Mouse (Mus musculus) heart, embryonic 13.5 days (tissue): ENCODE results near the gene Ncoa4. TPM values are rescaled to one million over a fixed set of nuclear protein-coding genes. Genes with fewer than 3 reads are reported as not detected.
"Not testable (repeated sequence)": the region's sequence is repeated elsewhere in the genome, so short reads cannot be mapped to it uniquely, and the experiment has no call there.

Experiments
- ATAC-seq: fragments of 200-750 bp; cut with Nextera tagmentation; 2 replicates; pipeline ENCODE4 v1.8.0; 2017; ENCODE audit warnings: moderate TSS enrichment; ENCODE audit not compliant: insufficient number of reproducible peaks, low FRiP score, low TSS enrichment; ENCODE audit errors: extremely low read depth
- H3K27ac ChIP-seq: fragments of 300-500 bp; sonication (generic); replicated peaks from 2 replicates; pipeline ENCODE4 v1.5.1; 2015; ENCODE audit warnings: moderate library complexity, mild to moderate bottlenecking, inconsistent platforms
- H3K27me3 ChIP-seq: fragments of 300-500 bp; sonication (generic); replicated peaks from 2 replicates; pipeline ENCODE4 v1.6.1; 2015; ENCODE audit warnings: mild to moderate bottlenecking, inconsistent platforms
- H3K36me3 ChIP-seq: fragments of 300-500 bp; sonication (generic); 2 replicates; pipeline ENCODE4 v1.6.1; 2015; ENCODE audit warnings: mild to moderate bottlenecking, inconsistent platforms
- H3K4me1 ChIP-seq: fragments of 300-500 bp; sonication (generic); 2 replicates; pipeline ENCODE4 v1.6.1; 2015; ENCODE audit warnings: inconsistent platforms
- H3K4me2 ChIP-seq: fragments of 300-500 bp; sonication (generic); 2 replicates; pipeline ENCODE4 v1.6.1; 2015; ENCODE audit warnings: inconsistent platforms, mild to moderate bottlenecking, moderate library complexity
- H3K4me3 ChIP-seq: fragments of 300-500 bp; sonication (generic); 2 replicates; pipeline ENCODE4 v1.5.1; 2015; ENCODE audit warnings: moderate library complexity, mild to moderate bottlenecking, inconsistent platforms
- H3K9ac ChIP-seq: fragments of 300-500 bp; sonication (generic); 2 replicates; pipeline ENCODE4 v1.6.1; 2015; ENCODE audit warnings: inconsistent platforms, mild to moderate bottlenecking, moderate library complexity
- H3K9me3 ChIP-seq: fragments of 300-500 bp; sonication (generic); 2 replicates; pipeline ENCODE4 v1.6.1; 2016; ENCODE audit warnings: inconsistent platforms
- WGBS: fragments of 180-500 bp; shearing (Covaris S2); methylation state at CpG from one replicate; pipeline ENCODE4 v1.1.7; 2015; ENCODE audit warnings: mixed read lengths; 5-methylcytosine and 5-hydroxymethylcytosine counted together
- polyA plus RNA-seq: library from polyadenylated mRNA; unstranded; fragments of >200 nt; fragmentation: Nextera tagmentation; extraction: Ambion mirVana; gene quantifications from 2 replicates; pipeline ENCODE4 v1.2.1, GENCODE M21; 2015

Gene Ncoa4
- polyA plus RNA-seq, 1 experiment from 2014 or later = 141 TPM

DNA sequence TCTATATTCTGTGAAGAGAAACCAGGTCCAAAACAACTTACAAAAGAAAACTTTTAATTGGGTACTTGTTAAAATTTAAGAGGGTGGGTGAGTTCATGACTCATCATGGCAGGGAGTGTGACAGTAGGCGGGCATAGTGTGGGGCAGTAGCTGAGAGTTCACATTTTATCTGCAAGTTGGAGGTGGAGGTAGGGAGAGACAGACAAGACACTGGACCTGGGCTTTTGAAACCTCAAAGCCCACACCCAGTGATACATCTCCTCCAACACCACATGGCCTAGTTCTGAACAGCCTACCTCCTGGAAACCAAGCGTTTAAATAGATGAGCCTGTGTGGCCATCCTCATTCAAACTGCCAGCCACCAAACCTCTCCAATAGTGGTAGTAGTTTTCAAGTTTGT lies 15.6 kb downstream of the Ncoa4 start:
- Histone ChIP-seq H3K36me3 (peaks cover 67% of the 10 kb centered on the region), H3K27ac (no peak overlapping the region), H3K4me1 (peaks cover 1% of the 10 kb centered on the region; the same call in 1 of the 2 replicates), H3K4me2 (no peak overlapping the region), H3K9me3 (no peaks in the 10 kb centered on the region), H3K27me3 (no peaks in the 10 kb centered on the region), H3K9ac (no peak overlapping the region), H3K4me3 (no peak overlapping the region)
- 82% methylated on average over 2 of the region's 2 CpGs for WGBS
- ATAC-seq = no peak

DNA sequence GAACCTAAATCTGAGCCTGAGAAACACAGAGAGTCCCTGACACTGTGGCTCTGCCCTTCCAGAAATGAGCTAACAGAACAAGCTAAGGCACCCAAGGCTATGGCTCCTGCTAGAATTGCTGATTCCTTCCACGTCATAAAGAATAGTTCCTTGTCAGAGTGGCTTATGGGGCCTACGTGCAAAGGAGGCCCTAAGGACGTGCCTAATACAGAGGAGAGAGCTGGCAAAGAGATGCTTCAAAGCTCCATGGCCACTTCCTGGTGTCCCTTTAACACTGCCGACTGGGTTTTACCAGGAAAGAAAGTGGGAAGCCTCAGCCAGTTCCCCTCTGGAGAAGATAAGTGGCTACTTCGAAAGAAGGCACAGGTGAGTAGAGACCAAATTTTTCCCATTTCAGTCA lies 16.9 kb downstream of the Ncoa4 start:
- not testable (repeated sequence) for ATAC-seq, H3K4me3 ChIP-seq, H3K27ac ChIP-seq, H3K4me2 ChIP-seq, H3K9me3 ChIP-seq, H3K27me3 ChIP-seq, H3K4me1 ChIP-seq, H3K9ac ChIP-seq
- H3K36me3 ChIP-seq = peaks cover 71% of the 10 kb centered on the region
- WGBS = 77% methylated on average over 5 of the region's 5 CpGs

DNA sequence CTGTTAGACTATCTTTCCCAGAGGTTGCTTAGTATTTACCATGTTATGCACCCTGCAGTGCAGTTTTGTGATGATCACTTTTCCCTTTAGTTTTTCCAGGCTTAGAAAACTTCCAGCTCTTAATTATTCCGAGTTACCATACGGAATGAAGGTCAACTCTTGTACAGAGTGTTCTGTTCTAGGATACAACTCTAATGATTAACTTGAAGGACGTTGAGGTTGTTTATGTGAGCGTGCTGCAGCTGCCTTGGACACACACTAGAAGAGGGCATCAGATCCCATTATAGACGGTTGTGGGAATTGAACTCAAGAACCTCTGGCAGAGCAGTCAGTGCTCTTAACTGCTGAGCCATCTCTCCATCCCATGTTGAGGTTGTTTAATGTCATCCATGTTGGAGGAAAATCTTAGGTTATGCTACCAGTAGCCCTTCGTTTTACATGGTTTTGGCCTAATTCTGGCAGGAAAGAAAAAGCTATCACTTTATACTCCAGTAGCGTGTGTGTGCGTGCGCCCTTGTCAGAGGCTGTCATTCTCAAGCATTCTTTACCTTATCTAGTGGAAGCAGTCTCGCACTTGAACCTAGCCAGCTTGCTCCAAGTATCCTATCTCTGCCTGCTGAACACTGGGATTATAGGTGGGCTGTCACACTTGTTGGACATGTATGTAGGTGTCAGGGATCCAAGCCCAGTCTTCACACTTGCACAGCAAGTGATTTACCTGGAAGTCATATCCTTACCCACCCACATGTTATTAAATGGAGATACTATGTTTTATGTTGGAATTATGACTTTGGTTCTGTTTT lies 19.9 kb downstream of the Ncoa4 start:
- no peaks in the 10 kb centered on the region for H3K9me3 ChIP-seq
- WGBS = 77% methylated on average over 10 of the region's 10 CpGs
- H3K4me2 ChIP-seq = no peak overlapping the region
- no peak overlapping the region for H3K9ac ChIP-seq
- H3K27me3 ChIP-seq = no peaks in the 10 kb centered on the region
- no peaks in the 10 kb centered on the region for H3K4me1 ChIP-seq
- H3K27ac ChIP-seq = no peak overlapping the region
- H3K36me3 ChIP-seq = peaks cover 74% of the 10 kb centered on the region
- H3K4me3 ChIP-seq = no peak overlapping the region
- no peak for ATAC-seq

DNA sequence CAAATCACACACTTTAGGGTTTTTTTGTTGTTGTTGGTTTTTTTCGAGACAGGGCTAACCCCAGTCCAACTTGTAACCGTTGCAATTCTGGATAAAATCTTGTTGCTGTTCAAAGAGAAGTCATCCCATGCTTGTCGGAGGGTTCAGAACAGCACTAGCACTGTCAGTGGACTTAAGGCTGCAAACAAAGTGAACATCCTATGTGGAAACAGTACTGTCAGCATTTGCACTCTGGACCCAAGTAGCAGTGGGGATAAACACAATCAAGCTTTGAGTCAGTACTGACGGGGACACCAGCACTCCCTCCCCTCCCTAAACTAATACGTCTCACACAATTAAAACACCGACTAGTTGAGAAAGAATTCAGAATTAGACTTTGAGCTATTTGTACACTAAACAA lies 21.2 kb downstream of the Ncoa4 start:
- H3K9me3 ChIP-seq = no peaks in the 10 kb centered on the region
- no peak overlapping the region for H3K9ac ChIP-seq
- H3K27ac ChIP-seq = no peak overlapping the region
- no peak overlapping the region for H3K4me3 ChIP-seq
- peaks cover 76% of the 10 kb centered on the region for H3K36me3 ChIP-seq
- WGBS = 85% methylated on average over 6 of the region's 6 CpGs
- no peaks in the 10 kb centered on the region for H3K4me1 ChIP-seq
- no peak for ATAC-seq
- H3K27me3 ChIP-seq = no peaks in the 10 kb centered on the region
- no peak overlapping the region for H3K4me2 ChIP-seq

DNA sequence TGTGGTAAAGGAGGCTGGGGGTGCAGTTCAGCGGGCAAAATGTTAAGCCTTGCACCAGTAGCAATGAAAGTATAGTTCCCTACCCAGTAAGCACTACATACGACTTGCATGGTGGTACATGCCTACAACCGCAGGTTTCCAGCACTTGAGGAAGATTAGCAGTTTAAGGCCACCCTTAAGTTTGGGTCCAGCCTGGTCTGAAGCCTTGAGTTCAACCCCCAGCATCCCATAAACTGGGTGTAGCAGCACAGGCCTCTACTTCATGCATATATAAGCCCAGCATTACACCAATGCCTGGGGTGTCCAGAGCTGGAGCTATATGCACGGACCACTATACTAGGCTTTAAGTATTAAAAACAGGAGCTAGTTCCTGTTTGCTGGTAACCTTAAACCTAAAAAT lies 24.2 kb downstream of the Ncoa4 start:
- Histone ChIP-seq H3K27me3 (no peaks in the 10 kb centered on the region), H3K36me3 (peaks cover 93% of the 10 kb centered on the region), H3K4me2 (no peak overlapping the region), H3K9ac (no peak overlapping the region), H3K4me1 (no peaks in the 10 kb centered on the region), H3K4me3 (no peak overlapping the region), H3K9me3 (no peaks in the 10 kb centered on the region), H3K27ac (no peak overlapping the region)
- ATAC-seq = no peak
- WGBS = 92% methylated on average over 4 of the region's 4 CpGs

DNA sequence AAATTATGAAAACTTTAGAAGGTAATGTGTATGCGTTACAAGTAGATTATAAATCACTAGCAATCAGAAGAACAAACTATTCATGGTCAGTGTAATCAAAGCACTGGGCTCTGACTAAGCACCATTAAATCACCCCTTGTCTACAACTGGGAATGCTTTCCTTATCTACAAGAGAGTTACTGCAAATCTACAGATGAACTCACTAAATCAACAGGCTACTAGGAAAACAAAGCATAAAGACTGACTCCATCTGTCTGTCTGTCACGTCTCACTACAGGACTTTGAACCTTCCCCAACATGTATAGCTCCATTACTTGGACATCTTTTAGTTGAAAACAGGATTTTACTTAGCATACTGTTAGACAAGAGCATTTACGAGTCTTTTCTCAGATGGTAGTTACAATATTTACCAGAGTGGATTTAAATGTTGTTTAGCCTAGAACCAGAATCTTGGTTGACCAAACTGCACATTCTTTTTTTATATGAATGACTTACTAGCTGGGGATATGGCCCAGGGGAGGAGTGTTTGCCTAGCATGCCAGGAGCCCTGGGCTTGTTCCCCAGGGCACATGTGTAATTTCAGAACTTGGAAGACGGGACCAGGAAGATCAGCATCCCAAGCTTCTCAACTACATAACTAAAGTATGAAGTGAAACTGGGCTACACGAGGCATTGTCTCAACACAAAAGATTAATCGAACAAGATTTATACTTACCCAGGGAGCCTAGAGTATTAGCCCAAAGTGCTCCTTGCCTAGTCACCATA lies 31.1 kb downstream of the Ncoa4 start:
- ATAC-seq = no peak
- Histone ChIP-seq H3K4me1 (no peaks in the 10 kb centered on the region), H3K27ac (no peak overlapping the region)

DNA sequence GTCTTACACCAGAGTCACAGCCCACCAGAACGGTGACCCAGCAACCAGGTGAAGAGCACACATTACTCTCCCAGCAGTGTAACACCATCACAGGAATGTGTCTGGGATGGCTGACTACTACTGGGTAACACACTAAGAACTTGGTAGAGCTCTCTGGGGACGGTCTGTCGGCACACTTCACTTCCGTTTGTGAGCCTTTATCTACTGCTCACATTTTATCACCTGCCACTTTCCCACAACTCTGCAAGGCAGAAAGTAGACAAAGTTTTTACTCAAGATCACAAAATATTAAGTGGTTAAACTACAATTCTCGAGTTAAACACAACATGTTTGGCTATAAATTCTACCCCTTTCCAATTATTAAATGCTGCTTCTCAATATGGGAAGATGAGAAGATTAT lies 32.3 kb downstream of the Ncoa4 start:
- Histone ChIP-seq H3K9ac (no peak overlapping the region), H3K36me3 (peaks cover 91% of the 10 kb centered on the region), H3K9me3 (no peaks in the 10 kb centered on the region), H3K4me1 (no peaks in the 10 kb centered on the region), H3K27me3 (no peaks in the 10 kb centered on the region), H3K4me2 (no peak overlapping the region), H3K4me3 (no peak overlapping the region), H3K27ac (no peak overlapping the region)
- WGBS = 62% methylated on average over 5 of the region's 5 CpGs
- ATAC-seq = no peak

More for the DNA sequence above, 31.1 kb downstream of the Ncoa4 start:
- 80% methylated on average over 6 of the region's 6 CpGs for WGBS
- no peak overlapping the region for H3K4me3 ChIP-seq
- H3K27me3 ChIP-seq = no peaks in the 10 kb centered on the region
- H3K9me3 ChIP-seq = no peaks in the 10 kb centered on the region
- H3K9ac ChIP-seq = no peak overlapping the region
- H3K36me3 ChIP-seq = peaks cover 94% of the 10 kb centered on the region
- no peak overlapping the region for H3K4me2 ChIP-seq

DNA sequence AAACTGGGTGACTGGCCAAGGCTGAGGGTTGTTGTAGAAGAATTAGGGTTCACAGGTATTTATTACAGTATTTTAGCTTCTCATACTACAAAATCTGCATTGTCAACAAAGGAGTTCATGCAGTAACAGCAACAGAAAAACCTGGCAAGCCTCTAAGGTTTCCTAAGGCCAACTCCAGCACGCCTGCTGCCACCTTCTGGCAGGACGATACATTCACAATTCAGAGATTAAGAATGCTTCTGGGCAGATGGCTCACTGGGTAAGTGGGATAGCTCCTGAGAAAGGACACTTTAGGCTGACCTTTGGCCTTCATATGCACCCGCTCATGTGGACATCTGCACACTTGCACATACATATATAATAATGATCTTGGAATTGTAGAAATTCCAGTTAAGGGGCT lies 32.8 kb downstream of the Ncoa4 start:
- Histone ChIP-seq H3K9ac (no peak overlapping the region), H3K4me1 (no peaks in the 10 kb centered on the region), H3K27ac (no peak overlapping the region), H3K4me2 (no peak overlapping the region), H3K36me3 (peaks cover 91% of the 10 kb centered on the region), H3K27me3 (no peaks in the 10 kb centered on the region), H3K9me3 (no peaks in the 10 kb centered on the region), H3K4me3 (no peak overlapping the region)
- ATAC-seq = no peak
- WGBS = 42% methylated on average over 3 of the region's 3 CpGs

DNA sequence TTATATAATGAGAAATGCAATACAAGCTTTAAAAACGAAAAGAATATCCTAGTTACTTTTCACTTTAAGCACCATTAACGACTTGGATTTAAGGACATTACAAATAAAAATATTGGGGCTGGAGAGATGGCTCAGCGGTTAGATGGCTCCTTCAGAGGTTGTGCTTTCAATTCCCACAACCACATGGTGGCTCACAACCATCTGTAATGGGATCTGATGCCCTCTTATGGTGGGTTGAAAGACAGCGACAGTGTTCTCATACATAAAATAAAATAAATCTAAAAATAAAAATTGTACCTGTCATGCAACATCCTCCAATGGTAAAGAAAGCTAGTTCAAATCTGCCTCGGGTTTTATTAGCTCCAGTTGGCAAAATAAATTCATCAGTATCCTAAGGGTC lies 33.9 kb downstream of the Ncoa4 start:
- peaks cover 90% of the 10 kb centered on the region for H3K36me3 ChIP-seq
- not testable (repeated sequence) for H3K4me1 ChIP-seq, H3K9me3 ChIP-seq, H3K9ac ChIP-seq, H3K27me3 ChIP-seq, H3K27ac ChIP-seq, H3K4me2 ChIP-seq, ATAC-seq, H3K4me3 ChIP-seq
- WGBS = 78% methylated on average over 5 of the region's 5 CpGs

DNA sequence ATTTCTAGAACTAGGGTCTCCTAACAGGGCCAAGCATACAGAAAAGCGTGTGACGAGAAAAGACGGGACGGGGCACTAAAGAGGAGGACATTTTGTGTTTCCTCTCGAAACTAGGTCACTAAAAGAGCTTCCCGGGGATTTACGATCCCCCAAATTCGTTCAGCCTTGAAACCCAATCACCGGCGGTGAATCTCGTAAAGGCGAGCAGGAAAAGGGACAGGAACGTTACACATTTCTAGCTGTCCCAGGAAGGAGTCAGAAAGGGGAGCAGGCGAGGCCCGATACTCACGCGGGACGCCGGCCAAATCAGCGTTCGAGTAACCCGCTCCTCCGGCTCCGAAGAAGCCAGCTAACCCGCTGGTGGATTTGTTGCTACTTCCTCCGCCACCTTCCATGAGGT lies 41.7 kb downstream of the Ncoa4 start:
- no peaks in the 10 kb centered on the region for H3K27me3 ChIP-seq
- H3K4me1 ChIP-seq = peaks cover 32% of the 10 kb centered on the region
- peak overlapping the region; percentile 97 for H3K9ac ChIP-seq
- no peaks in the 10 kb centered on the region for H3K9me3 ChIP-seq
- H3K4me2 ChIP-seq = peak overlapping the region; percentile 97
- peak overlapping the region; percentile 94 for H3K4me3 ChIP-seq
- H3K36me3 ChIP-seq = peaks cover 35% of the 10 kb centered on the region
- under 1% methylated on average over 26 of the region's 26 CpGs for WGBS
- no peak for ATAC-seq
- H3K27ac ChIP-seq = peak overlapping the region; percentile 80

DNA sequence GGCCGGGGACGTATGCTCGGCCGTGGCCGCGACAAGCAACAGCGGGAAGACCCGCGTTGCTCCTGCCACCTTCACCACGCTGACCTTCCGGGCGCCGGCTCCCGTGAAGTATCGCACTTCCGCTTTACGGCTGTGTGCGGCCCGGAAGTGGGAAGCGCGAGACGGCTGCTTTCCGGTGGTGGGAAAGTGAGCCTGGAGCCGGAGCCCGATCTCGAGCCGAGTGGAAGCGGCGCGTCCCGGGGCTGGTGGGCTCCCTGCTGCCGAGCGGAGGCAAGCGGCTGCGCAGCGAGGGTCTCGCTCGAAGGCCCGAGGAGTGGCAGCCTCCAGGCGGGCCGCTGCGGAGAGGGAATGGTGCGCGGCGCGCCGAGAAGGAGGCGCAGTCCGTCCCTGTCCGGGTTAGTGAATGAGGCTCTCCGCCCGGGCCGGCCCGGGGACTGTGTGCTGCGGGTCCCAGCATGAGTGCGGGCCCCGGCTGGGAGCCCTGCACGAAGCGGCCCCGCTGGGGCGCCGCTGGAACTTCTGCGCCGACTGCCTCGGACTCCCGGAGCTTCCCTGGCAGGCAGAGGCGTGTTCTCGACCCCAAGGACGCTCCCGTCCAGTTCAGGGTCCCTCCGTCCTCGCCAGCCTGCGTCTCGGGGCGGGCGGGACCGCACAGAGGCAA lies 42.3 kb downstream of the Ncoa4 start, which contains the start of the genes Timm23 and Parg:
Timm23 (minus strand) TSS at position 108 of the 661 bp plus-strand sequence.
Parg (plus strand) TSS at position 159 of the 661 bp plus-strand sequence.
- Histone ChIP-seq H3K4me1 (peaks cover 32% of the 10 kb centered on the region), H3K27ac (peak within 1 kb of the TSS; percentile 80), H3K9ac (peak within 1 kb of the TSS; percentile 97), H3K9me3 (no peaks in the 10 kb centered on the region), H3K27me3 (no peaks in the 10 kb centered on the region), H3K4me3 (peak within 1 kb of the TSS; percentile 94), H3K4me2 (peak within 1 kb of the TSS; percentile 97), H3K36me3 (peaks cover 30% of the 10 kb centered on the region)
- peak; percentile 86 for ATAC-seq
- under 1% methylated on average over 73 of the region's 77 CpGs for WGBS
